Comparison of ENCODE assay signal across 9 mouse cellular contexts in the genomic region with DNA sequence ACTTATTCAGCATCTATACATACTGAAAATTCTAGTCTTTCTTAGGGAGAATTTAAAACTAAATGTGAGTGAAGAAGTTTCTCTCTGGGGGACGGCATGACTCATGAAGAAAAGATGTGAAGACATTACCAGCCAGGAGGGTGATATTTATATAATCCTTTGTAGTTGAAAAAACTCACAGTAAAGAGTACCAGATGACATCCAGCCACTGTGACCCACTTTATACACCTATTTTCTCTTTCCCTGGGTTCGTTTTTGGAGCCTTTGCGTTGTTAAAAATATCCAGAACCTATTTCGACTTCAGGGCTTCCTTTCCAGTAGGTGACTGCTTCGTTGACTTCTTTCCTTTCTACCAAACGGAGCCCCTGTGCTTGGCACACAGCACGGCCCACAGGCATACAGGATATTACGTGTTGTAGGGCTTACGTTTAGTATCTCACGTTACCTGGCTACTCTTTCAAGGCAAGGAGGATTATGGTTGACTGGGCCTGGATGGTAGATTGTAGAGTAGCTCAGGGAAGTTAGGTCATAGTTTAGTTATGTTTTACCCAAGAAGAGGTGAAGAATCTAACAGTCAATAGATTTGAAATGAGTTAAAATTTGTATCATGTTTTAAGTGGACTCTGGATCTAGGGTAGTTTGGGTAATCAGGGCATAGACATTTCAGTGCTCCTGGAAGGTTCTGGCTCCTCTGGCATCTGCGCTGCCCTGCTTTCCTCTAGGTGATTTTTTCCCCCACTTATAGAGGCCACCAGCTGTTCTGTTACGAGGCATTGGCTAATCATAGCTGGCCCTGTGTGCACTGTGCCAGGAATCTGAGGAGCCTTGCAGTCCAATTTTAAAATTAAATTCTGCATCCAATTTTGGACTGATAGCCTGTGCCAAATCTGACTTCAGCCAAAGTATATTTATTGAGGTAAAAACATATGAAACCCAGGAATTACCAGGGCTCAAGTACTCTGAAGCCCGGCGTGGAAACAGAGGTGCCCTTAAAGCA. TPM values are rescaled to one million over a fixed set of nuclear protein-coding genes. Genes with fewer than 3 reads are reported as not detected.
DNase-seq lines count a peak whose midpoint lies in the region.
"Had no signal": no experiment of that assay in that cellular context is flagged by ENCODE, and none has a peak within 500 bp of the region (broad histone marks: within the 10 kb centered on the region; RNA-seq: fewer than 3 reads in every experiment).

No protein-coding gene starts in this region.

- intact Hi-C loops in heart, postnatal 25 days (cut with DNase I), result no loop called here

- peak; percentile 93 for DNase-seq in heart, adult 11 months
- DNase-seq in heart, postnatal 25 days (ENCODE audit: low spot score), result no peak
- peak; percentile 8 for DNase-seq in lung, postnatal 36 days
- DNase-seq in lung, adult 18-20 months, result no peak
- peak; percentile 39 to 46 for DNase-seq in cerebellum, postnatal 14 days
- DNase-seq in telencephalon, adult 2 months (ENCODE audit: low read depth, low spot score), result peak; percentile 81
- no peak for DNase-seq in kidney, adult 8-10 months
- DNase-seq: kidney, postnatal 10 days; lung, embryonic 14.5 days had no signal

RNA-seq across cellular contexts. Expression of gene Rnf182, which starts 27.4 kb away (rescaled TPM):
- total RNA-seq in heart, postnatal 25 days (2021), result under 1 TPM in 1 of 2 experiments, not detected in 1; 0.22 TPM

RNA-seq across cellular contexts. Expression of gene Mcur1, which starts 28.2 kb away (rescaled TPM):
- total RNA-seq in heart, postnatal 25 days (2021), result 10 to 100 TPM; 45.0 to 46.3 TPM

Comparison
In these comparisons a context has a peak if more than half of its experiments do, and no peak if none do; other contexts are left out.
1. DNase-seq: peak in heart, adult 11 months (single experiment), lung, postnatal 36 days (single experiment), cerebellum, postnatal 14 days (2 of 2) and telencephalon, adult 2 months (single experiment); none in heart, postnatal 25 days (single experiment), lung, adult 18-20 months (0 of 2) and kidney, adult 8-10 months (0 of 2).